Mouse (Mus musculus): ENCODE results near the gene Pfdn6. TPM values are rescaled to one million over a fixed set of nuclear protein-coding genes. Genes with fewer than 3 reads are reported as not detected.
"Not testable (repeated sequence)": the region's sequence is repeated elsewhere in the genome, so short reads cannot be mapped to it uniquely, and the experiment has no call there.

Pfdn6 gene
- total RNA-seq, 2 experiments from 2014 or later = 52.0 to 109 TPM

DNA sequence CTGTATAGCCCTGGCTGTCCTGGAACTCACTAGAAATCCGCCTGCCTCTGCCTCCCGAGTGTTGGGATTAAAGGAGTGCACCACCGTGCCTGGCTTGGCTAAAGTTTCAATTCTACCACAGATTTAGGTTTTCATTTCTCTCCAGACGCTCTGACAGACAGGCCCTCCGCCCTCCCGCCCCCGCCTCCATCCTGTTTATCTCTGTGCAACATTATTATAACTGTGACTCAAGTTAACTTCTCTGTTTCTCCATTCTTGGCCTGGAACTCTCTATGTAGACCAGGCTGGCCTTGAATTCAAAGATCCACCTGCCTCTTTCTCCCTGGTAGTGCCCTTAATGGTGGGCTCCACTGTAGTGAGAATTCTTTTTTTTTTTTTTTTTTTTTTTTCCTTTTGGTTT is 37.7 kb downstream of the Pfdn6 start:
- no peak for ATAC-seq (replicated peaks; ENCODE audit: low FRiP score, poor library complexity, severe bottlenecking)

DNA sequence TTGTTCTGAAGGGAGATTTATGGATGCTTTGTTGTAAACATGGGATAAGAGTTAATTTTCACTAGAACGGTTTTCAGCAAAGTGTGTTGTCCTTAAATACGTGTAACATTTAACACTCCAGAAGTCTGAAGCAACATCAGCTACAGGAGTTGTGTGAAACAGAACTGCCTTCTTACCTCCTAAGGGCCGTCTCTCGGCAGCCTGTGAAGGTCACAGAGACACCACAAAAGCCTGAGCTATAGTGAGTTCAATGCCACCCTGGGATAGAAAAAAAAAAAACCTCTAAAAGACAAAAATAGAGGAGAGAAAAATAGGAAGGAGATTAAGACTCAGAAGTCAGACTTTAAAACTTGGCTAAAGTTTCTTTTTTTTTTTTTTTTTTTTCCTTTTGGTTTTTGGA is 38.1 kb downstream of the Pfdn6 start:
- no peak for ATAC-seq (replicated peaks; ENCODE audit: low FRiP score, poor library complexity, severe bottlenecking)

- ATAC-seq (replicated peaks; ENCODE audit: low FRiP score, poor library complexity, severe bottlenecking) = no peak
Measured at GRCm38 (mm10) chr17:33901653-33902052, 38.5 kb downstream of the Pfdn6 start.

- no peak for ATAC-seq (replicated peaks; ENCODE audit: low FRiP score, poor library complexity, severe bottlenecking)
Measured at GRCm38 (mm10) chr17:33900989-33901314, 39.2 kb downstream of the Pfdn6 start.

GRCm38 (mm10) chr17:33900281-33900988 is 39.7 kb downstream of the Pfdn6 start:
- ATAC-seq (replicated peaks; ENCODE audit: low FRiP score, poor library complexity, severe bottlenecking) = 0 out of 2 replicates have a peak, but pooled peaks have one; percentile 28

DNA sequence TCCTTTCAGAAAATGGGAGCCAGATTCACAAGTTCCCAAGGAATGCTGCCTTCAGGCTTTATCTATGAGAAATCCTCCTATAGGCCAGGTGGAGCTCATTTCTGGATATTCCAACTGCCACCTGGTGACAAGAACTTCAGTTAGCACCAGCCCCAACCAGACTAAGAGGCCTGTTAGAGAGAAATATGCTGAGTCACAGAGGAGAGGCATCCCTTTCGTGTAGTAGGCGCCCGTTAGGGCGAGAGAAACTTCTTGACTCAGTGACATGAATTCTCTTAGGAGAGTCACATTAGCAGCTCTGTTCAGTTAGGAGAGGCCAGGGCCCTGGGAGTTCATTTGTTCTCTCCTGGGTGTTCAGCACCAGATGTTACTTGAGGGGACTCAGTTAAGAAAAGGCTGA is 40.5 kb downstream of the Pfdn6 start:
- ATAC-seq (replicated peaks; ENCODE audit: low FRiP score, poor library complexity, severe bottlenecking) = peak; percentile 87

GRCm38 (mm10) chr17:33898193-33898592 is 42.0 kb downstream of the Pfdn6 start:
- not testable (repeated sequence) for ATAC-seq (replicated peaks; ENCODE audit: low FRiP score, poor library complexity, severe bottlenecking)

GRCm38 (mm10) chr17:33897114-33897794 is 42.9 kb downstream of the Pfdn6 start:
- ATAC-seq (replicated peaks; ENCODE audit: low FRiP score, poor library complexity, severe bottlenecking) = 0 out of 2 replicates have a peak, but pooled peaks have one; percentile 35

- ATAC-seq (replicated peaks; ENCODE audit: low FRiP score, poor library complexity, severe bottlenecking) = not testable (repeated sequence)
Measured at GRCm38 (mm10) chr17:33893011-33893410, 47.1 kb downstream of the Pfdn6 start.

- no peak for ATAC-seq (replicated peaks; ENCODE audit: low FRiP score, poor library complexity, severe bottlenecking)
Measured at GRCm38 (mm10) chr17:33892429-33892828, 47.7 kb downstream of the Pfdn6 start.

GRCm38 (mm10) chr17:33891892-33892291 is 48.3 kb downstream of the Pfdn6 start:
- not testable (repeated sequence) for ATAC-seq (replicated peaks; ENCODE audit: low FRiP score, poor library complexity, severe bottlenecking)

- ATAC-seq (replicated peaks; ENCODE audit: low FRiP score, poor library complexity, severe bottlenecking) = no peak
Measured at GRCm38 (mm10) chr17:33891357-33891756, 48.8 kb downstream of the Pfdn6 start.

DNA sequence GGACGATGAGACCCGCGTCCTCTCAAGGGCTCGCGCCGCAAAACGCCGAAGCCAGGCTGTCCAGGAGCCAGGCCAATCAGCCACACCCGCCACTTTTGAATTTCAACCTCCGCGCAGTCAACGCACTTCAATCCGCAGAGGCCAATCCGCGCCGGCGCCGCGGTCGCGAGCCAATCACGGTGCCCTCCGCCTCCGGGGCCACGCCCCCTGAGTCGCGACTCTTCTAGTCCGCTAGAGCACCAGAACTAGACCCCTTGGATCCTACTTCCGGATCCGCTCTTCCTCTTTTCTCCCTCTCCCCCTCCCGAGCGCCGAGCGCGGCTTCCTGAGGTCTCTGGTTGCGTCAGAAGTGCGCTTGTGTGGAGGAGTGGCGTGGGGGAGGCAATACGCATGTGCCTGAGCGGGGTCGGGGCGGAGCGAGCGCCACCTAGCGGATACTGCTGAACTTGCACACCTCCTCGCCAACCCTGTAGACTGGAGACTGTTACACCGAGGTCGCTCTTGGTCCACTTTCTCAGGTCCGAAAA is 49.5 kb downstream of the Pfdn6 start, which contains the start of gene Kifc1:
TSS of gene Kifc1 (minus strand) at position 129 of the 527 bp plus-strand sequence.
- peak; percentile 98 for ATAC-seq (replicated peaks; ENCODE audit: low FRiP score, poor library complexity, severe bottlenecking)

DNA sequence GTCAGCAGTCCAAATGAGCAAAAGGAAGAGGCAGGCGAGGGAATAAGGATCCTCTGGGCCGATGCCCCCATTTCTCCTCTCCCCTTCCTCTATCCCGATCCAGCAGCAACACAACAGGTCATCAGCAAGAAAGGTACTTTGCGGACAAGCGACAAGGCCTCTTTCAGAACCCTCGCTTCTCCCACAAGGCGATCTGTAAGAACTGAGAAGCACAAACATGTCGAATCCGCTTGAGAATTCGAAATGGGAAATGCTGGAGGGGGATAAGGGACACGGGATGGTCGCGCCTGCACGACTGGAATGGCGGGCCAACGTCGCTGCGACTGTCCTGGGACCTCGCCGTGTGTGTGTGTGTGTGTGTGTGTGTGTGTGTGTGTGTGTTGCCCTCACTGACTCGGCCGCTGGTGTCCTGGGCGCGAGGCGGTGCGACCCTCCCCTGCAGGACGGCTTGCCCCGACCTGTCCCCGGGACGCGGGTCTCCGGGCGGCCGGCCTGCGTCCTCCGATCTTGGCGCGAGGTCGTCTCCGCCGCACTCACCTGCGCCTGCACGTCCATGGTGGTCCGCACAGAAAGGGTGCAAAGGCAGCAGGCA is 50.1 kb downstream of the Pfdn6 start:
- not testable (repeated sequence) for ATAC-seq (replicated peaks; ENCODE audit: low FRiP score, poor library complexity, severe bottlenecking)

Other genes starting within 250 kb of the Pfdn6 start
Only the 30 nearest of the 31 such genes appear.
- gene March2, start 221.7 kb downstream of the Pfdn6 start, total RNA-seq (2015; ENCODE audit: low replicate concordance) = 409 and 494 TPM in 2 replicates
- 312 and 414 TPM in 2 replicates for gene March2, start 221.7 kb downstream of the Pfdn6 start, total RNA-seq (2017; ENCODE audit: low replicate concordance)
- gene Rab11b, start 179.8 kb downstream of the Pfdn6 start, total RNA-seq (2015; ENCODE audit: low replicate concordance) = 59.1 and 87.6 TPM in 2 replicates
- gene Rab11b, start 179.8 kb downstream of the Pfdn6 start, total RNA-seq (2017; ENCODE audit: low replicate concordance) = 42.6 and 46.8 TPM in 2 replicates
- 0.36 and 0.84 TPM in 2 replicates for gene Angptl4, start 158.5 kb downstream of the Pfdn6 start, total RNA-seq (2015; ENCODE audit: low replicate concordance)
- gene Angptl4, start 158.5 kb downstream of the Pfdn6 start, total RNA-seq (2017; ENCODE audit: low replicate concordance) = 0.77 TPM in 1 of 2 replicates, not detected in the other
- 5.0 TPM in 1 of 2 replicates, not detected in the other for gene Kank3, start 129.8 kb downstream of the Pfdn6 start, total RNA-seq (2015; ENCODE audit: low replicate concordance)
- 2.7 TPM in 1 of 2 replicates, not detected in the other for gene Kank3, start 129.8 kb downstream of the Pfdn6 start, total RNA-seq (2017; ENCODE audit: low replicate concordance)
- 383 and 392 TPM in 2 replicates for gene Rps28, start 115.8 kb downstream of the Pfdn6 start, total RNA-seq (2015; ENCODE audit: low replicate concordance)
- 429 and 508 TPM in 2 replicates for gene Rps28, start 115.8 kb downstream of the Pfdn6 start, total RNA-seq (2017; ENCODE audit: low replicate concordance)
- 95.5 and 109 TPM in 2 replicates for gene Ndufa7, start 115.8 kb downstream of the Pfdn6 start, total RNA-seq (2015; ENCODE audit: low replicate concordance)
- 42.4 and 46.1 TPM in 2 replicates for gene Ndufa7, start 115.8 kb downstream of the Pfdn6 start, total RNA-seq (2017; ENCODE audit: low replicate concordance)
- gene Cd320, start 97.3 kb downstream of the Pfdn6 start, total RNA-seq (2015; ENCODE audit: low replicate concordance) = 2.9 TPM in 1 of 2 replicates, not detected in the other
- 0.39 TPM in 1 of 2 replicates, not detected in the other for gene Cd320, start 97.3 kb downstream of the Pfdn6 start, total RNA-seq (2017; ENCODE audit: low replicate concordance)
- not detected in 2 replicates for gene Gm7029, start 66.5 kb downstream of the Pfdn6 start, total RNA-seq (2015; ENCODE audit: low replicate concordance)
- gene Gm7029, start 66.5 kb downstream of the Pfdn6 start, total RNA-seq (2017; ENCODE audit: low replicate concordance) = not detected in 2 replicates
- gene Kifc1, start 49.7 kb downstream of the Pfdn6 start, total RNA-seq (2015; ENCODE audit: low replicate concordance) = 89.3 and 150 TPM in 2 replicates
- gene Kifc1, start 49.7 kb downstream of the Pfdn6 start, total RNA-seq (2017; ENCODE audit: low replicate concordance) = 479 and 506 TPM in 2 replicates
- gene Platr17, start 35.2 kb downstream of the Pfdn6 start, total RNA-seq (2015; ENCODE audit: low replicate concordance) = not detected in 2 replicates
- gene Platr17, start 35.2 kb downstream of the Pfdn6 start, total RNA-seq (2017; ENCODE audit: low replicate concordance) = not detected in 2 replicates
- gene Daxx, start 30.9 kb downstream of the Pfdn6 start, total RNA-seq (2015; ENCODE audit: low replicate concordance) = 18.0 and 23.9 TPM in 2 replicates
- gene Daxx, start 30.9 kb downstream of the Pfdn6 start, total RNA-seq (2017; ENCODE audit: low replicate concordance) = 23.4 and 29.3 TPM in 2 replicates
- gene Tapbp, start 24.4 kb downstream of the Pfdn6 start, total RNA-seq (2015; ENCODE audit: low replicate concordance) = 86.1 and 88.4 TPM in 2 replicates
- gene Tapbp, start 24.4 kb downstream of the Pfdn6 start, total RNA-seq (2017; ENCODE audit: low replicate concordance) = 88.8 and 97.2 TPM in 2 replicates
- gene Zbtb22, start 24.4 kb downstream of the Pfdn6 start, total RNA-seq (2015; ENCODE audit: low replicate concordance) = 11.7 and 23.8 TPM in 2 replicates
- 20.3 and 28.8 TPM in 2 replicates for gene Zbtb22, start 24.4 kb downstream of the Pfdn6 start, total RNA-seq (2017; ENCODE audit: low replicate concordance)
- 8.6 and 13.4 TPM in 2 replicates for gene Rgl2, start 10.8 kb downstream of the Pfdn6 start, total RNA-seq (2015; ENCODE audit: low replicate concordance)
- 11.3 and 29.0 TPM in 2 replicates for gene Rgl2, start 10.8 kb downstream of the Pfdn6 start, total RNA-seq (2017; ENCODE audit: low replicate concordance)
- 3.6 and 11.3 TPM in 2 replicates for gene Wdr46, start 317 bp upstream of the Pfdn6 start, total RNA-seq (2015; ENCODE audit: low replicate concordance)
- gene Wdr46, start 317 bp upstream of the Pfdn6 start, total RNA-seq (2017; ENCODE audit: low replicate concordance) = 4.6 and 8.2 TPM in 2 replicates
- not detected in 2 replicates for gene B3galt4, start 11.1 kb upstream of the Pfdn6 start, total RNA-seq (2015; ENCODE audit: low replicate concordance)
- 0.26 and 2.8 TPM in 2 replicates for gene B3galt4, start 11.1 kb upstream of the Pfdn6 start, total RNA-seq (2017; ENCODE audit: low replicate concordance)
- gene Vps52, start 15.5 kb upstream of the Pfdn6 start, total RNA-seq (2015; ENCODE audit: low replicate concordance) = 8.0 and 18.4 TPM in 2 replicates
- 11.5 and 17.8 TPM in 2 replicates for gene Vps52, start 15.5 kb upstream of the Pfdn6 start, total RNA-seq (2017; ENCODE audit: low replicate concordance)
- gene Rps18, start 15.7 kb upstream of the Pfdn6 start, total RNA-seq (2015; ENCODE audit: low replicate concordance) = 779 and 808 TPM in 2 replicates
- gene Rps18, start 15.7 kb upstream of the Pfdn6 start, total RNA-seq (2017; ENCODE audit: low replicate concordance) = 194 and 380 TPM in 2 replicates
- gene H2-K1, start 60.0 kb upstream of the Pfdn6 start, total RNA-seq (2015; ENCODE audit: low replicate concordance) = 315 and 400 TPM in 2 replicates
- gene H2-K1, start 60.0 kb upstream of the Pfdn6 start, total RNA-seq (2017; ENCODE audit: low replicate concordance) = 167 and 182 TPM in 2 replicates
- gene Ring1, start 84.3 kb upstream of the Pfdn6 start, total RNA-seq (2015; ENCODE audit: low replicate concordance) = 1.3 and 2.5 TPM in 2 replicates
- 1.9 and 2.0 TPM in 2 replicates for gene Ring1, start 84.3 kb upstream of the Pfdn6 start, total RNA-seq (2017; ENCODE audit: low replicate concordance)
- 40.4 and 50.3 TPM in 2 replicates for gene H2-Ke6, start 87.7 kb upstream of the Pfdn6 start, total RNA-seq (2015; ENCODE audit: low replicate concordance)
- 10.8 and 14.9 TPM in 2 replicates for gene H2-Ke6, start 87.7 kb upstream of the Pfdn6 start, total RNA-seq (2017; ENCODE audit: low replicate concordance)
- gene Slc39a7, start 91.3 kb upstream of the Pfdn6 start, total RNA-seq (2015; ENCODE audit: low replicate concordance) = 2.5 and 8.6 TPM in 2 replicates
- 18.9 and 20.7 TPM in 2 replicates for gene Slc39a7, start 91.3 kb upstream of the Pfdn6 start, total RNA-seq (2017; ENCODE audit: low replicate concordance)
- gene Rxrb, start 91.5 kb upstream of the Pfdn6 start, total RNA-seq (2015; ENCODE audit: low replicate concordance) = 5.4 and 8.4 TPM in 2 replicates
- 11.5 and 14.5 TPM in 2 replicates for gene Rxrb, start 91.5 kb upstream of the Pfdn6 start, total RNA-seq (2017; ENCODE audit: low replicate concordance)
- 0.36 and 0.42 TPM in 2 replicates for gene Col11a2, start 99.1 kb upstream of the Pfdn6 start, total RNA-seq (2015; ENCODE audit: low replicate concordance)
- gene Col11a2, start 99.1 kb upstream of the Pfdn6 start, total RNA-seq (2017; ENCODE audit: low replicate concordance) = 2.1 and 2.9 TPM in 2 replicates
- not detected in 2 replicates for gene H2-Oa, start 152.0 kb upstream of the Pfdn6 start, total RNA-seq (2015; ENCODE audit: low replicate concordance)
- 0.39 and 1.5 TPM in 2 replicates for gene H2-Oa, start 152.0 kb upstream of the Pfdn6 start, total RNA-seq (2017; ENCODE audit: low replicate concordance)
- gene H2-DMa, start 179.2 kb upstream of the Pfdn6 start, total RNA-seq (2015; ENCODE audit: low replicate concordance) = 14.4 and 17.2 TPM in 2 replicates
- 12.3 and 20.4 TPM in 2 replicates for gene H2-DMa, start 179.2 kb upstream of the Pfdn6 start, total RNA-seq (2017; ENCODE audit: low replicate concordance)
- 199 and 208 TPM in 2 replicates for gene Brd2, start 182.3 kb upstream of the Pfdn6 start, total RNA-seq (2015; ENCODE audit: low replicate concordance)
- gene Brd2, start 182.3 kb upstream of the Pfdn6 start, total RNA-seq (2017; ENCODE audit: low replicate concordance) = 191 and 208 TPM in 2 replicates
- gene H2-DMb2, start 203.0 kb upstream of the Pfdn6 start, total RNA-seq (2015; ENCODE audit: low replicate concordance) = 3.2 and 4.6 TPM in 2 replicates
- 2.0 and 2.8 TPM in 2 replicates for gene H2-DMb2, start 203.0 kb upstream of the Pfdn6 start, total RNA-seq (2017; ENCODE audit: low replicate concordance)
- 18.0 and 34.8 TPM in 2 replicates for gene H2-DMb1, start 212.7 kb upstream of the Pfdn6 start, total RNA-seq (2015; ENCODE audit: low replicate concordance)
- gene H2-DMb1, start 212.7 kb upstream of the Pfdn6 start, total RNA-seq (2017; ENCODE audit: low replicate concordance) = 3.9 and 23.1 TPM in 2 replicates
- gene Tap1, start 247.2 kb upstream of the Pfdn6 start, total RNA-seq (2015; ENCODE audit: low replicate concordance) = 12.6 and 21.0 TPM in 2 replicates
- 21.6 and 35.4 TPM in 2 replicates for gene Tap1, start 247.2 kb upstream of the Pfdn6 start, total RNA-seq (2017; ENCODE audit: low replicate concordance)